Mouse (Mus musculus) olfactory bulb, adult 2 months (tissue): ENCODE data around the gene Pld3. TPM values are rescaled to one million over a fixed set of nuclear protein-coding genes. Genes with fewer than 3 reads are reported as not detected.

Experiments
- H3K27ac ChIP-seq: fragments of 200-500 bp; 2 replicates; pipeline ENCODE4 v1.5.1; 2012; ENCODE audit warnings: low read depth, low read length; ENCODE audit not compliant: insufficient read depth
- H3K4me1 ChIP-seq: fragments of 200-500 bp; 2 replicates; pipeline ENCODE4 v1.6.1; 2012; ENCODE audit warnings: low read length; ENCODE audit not compliant: control insufficient read depth, insufficient read depth
- H3K4me3 ChIP-seq: fragments of 200-500 bp; 2 replicates; pipeline ENCODE4 v1.5.1; 2012; ENCODE audit warnings: mild to moderate bottlenecking, low read depth, low read length, moderate library complexity; ENCODE audit not compliant: insufficient read depth
- CTCF ChIP-seq: fragments of 200-500 bp; IDR thresholded peaks from 2 replicates; pipeline ENCODE4 v1.5.1; 2012; ENCODE audit warnings: low read depth, mild to moderate bottlenecking, low read length, moderate library complexity; ENCODE audit not compliant: insufficient read depth
- POLR2A ChIP-seq: fragments of 200-500 bp; IDR thresholded peaks from 2 replicates; pipeline ENCODE4 v1.6.1; 2012; ENCODE audit warnings: mild to moderate bottlenecking, low read depth, low read length, moderate library complexity; ENCODE audit not compliant: insufficient read depth
- WGBS: fragments of 180-500 bp; shearing (Covaris S2); methylation state at CpG from one replicate; pipeline ENCODE4 v1.1.7; 2018; 5-methylcytosine and 5-hydroxymethylcytosine counted together
- polyA plus RNA-seq: library from polyadenylated mRNA; stranded (reverse); fragments of >200 nt; gene quantifications from 2 replicates; pipeline ENCODE4 v1.2.4, GENCODE M21; 2012; ENCODE audit warnings: low replicate concordance; ENCODE audit not compliant: missing spikeins, insufficient read depth, insufficient read length

Gene Pld3
- polyA plus RNA-seq = not detected in 2 replicates

DNA sequence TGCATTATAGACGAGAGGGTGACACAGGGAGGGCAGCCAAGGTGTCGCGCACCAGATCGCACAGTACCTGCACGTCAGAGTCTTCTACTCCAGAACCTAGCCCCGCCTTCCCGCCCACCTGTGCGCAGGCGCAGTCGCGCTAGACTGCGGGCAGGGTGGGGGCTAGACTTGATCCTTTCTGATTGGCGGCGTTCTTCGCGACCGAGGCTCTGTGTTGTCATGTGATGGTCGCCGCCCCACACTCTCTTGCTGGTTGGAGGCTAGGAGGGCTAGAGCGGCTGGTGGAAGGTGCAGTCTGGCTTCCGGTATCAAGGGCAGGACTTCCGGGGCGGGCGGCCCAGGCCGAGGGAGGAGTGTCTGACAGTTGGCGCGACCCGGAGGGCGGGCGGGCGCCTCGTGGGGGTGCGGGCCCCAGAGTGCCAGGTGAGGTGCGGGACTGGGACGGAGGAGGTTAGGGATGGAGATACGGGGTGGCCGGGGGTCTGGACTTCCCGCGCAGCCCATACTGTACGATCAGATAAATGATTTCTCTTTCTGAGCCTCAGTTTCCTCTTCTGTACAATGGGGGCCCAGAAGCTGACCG, at the start of gene Pld3, which contains the start of gene 2310022A10Rik:
Gene Pld3 (minus strand): TSS at position 288 of the 583 bp plus-strand sequence.
Gene 2310022A10Rik (plus strand): TSS at position 303 of the 583 bp plus-strand sequence.
- WGBS = under 1% methylated on average over 41 of the region's 41 CpGs
- peak within 1 kb of the TSS; percentile 53; the same call in 1 of the 2 replicates for H3K27ac ChIP-seq
- TF ChIP-seq POLR2A (peak; percentile 54; the same call in 1 of the 2 replicates), CTCF (no peak)

DNA sequence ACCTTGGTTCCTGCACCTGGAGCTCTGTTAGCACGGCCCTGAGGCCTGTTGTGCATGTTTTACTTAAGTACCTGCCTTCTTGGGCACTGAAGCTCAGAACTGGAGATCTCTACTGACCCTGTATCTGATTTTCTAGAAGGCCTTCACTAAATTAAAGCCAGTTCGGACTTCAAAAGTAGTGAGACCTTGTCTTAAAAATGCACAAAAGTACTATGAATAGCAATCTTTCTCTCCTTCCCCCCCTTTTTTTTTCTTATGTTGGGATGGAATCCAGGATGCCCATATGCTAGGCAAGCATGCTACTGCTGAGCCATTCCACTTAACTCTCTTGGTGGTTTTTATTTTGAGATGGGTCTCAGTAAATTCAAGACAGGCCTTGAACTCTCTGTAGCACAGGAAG, 49.1 kb upstream of the Pld3 start:
- Histone ChIP-seq H3K27ac (no peak overlapping the region; the same call in 1 of the 2 replicates), H3K4me3 (no peak overlapping the region), H3K4me1 (peaks cover 54% of the 10 kb centered on the region)
- TF ChIP-seq POLR2A (no peak), CTCF (no peak)
- WGBS = 64% methylated on average over 2 of the region's 2 CpGs

More for the DNA sequence above, at the start of gene Pld3, which contains the start of gene 2310022A10Rik:
- H3K4me1 ChIP-seq = peaks cover 6% of the 10 kb centered on the region; the same call in 1 of the 2 replicates
- peak within 1 kb of the TSS; percentile 66 for H3K4me3 ChIP-seq

DNA sequence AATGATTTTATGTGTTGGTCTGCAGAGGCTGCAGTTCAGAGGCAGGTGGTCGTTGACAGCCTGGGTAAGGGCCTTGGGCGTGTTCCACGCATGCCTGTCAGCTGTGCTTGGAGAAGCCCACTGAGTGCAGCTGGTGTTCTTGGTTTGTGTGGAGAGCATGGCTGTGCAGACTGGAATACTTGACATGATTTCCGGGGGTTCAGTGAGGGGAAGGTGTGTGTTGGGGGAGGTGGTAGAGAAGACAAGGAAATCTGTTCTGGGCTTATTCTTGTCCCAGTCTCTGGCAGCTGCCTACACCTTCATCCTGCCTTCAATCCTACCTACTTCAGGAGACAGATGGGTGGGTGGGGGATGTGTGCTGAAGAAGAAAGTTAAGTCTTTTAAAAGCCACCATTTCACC, 48.6 kb upstream of the Pld3 start:
- TF ChIP-seq CTCF (no peak), POLR2A (no peak)

DNA sequence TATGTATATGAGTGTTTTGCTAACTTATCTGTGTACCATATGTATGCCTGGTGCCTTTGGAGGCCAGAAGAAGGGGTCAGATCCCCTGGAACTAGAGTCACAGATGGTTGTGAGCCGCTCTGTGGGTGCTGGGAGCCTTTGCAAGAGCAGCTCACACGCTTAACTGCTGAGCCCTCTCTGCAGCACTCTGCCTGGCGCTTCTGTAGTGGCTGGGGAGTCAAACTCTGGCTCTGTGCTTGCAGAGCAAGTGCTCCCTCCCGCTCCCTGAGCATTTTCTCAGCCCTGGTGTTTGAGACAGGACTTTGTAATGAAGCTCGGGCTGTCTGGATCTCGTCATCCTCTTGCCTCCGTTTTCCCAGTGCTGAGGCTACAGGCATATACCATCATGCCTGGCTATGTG, 45.0 kb upstream of the Pld3 start:
- TF ChIP-seq POLR2A = no peak
- no peak for TF ChIP-seq CTCF
- Histone ChIP-seq H3K4me1 (peaks cover 38% of the 10 kb centered on the region), H3K4me3 (no peak overlapping the region), H3K27ac (no peak overlapping the region)
- WGBS = 72% methylated on average over 7 of the region's 7 CpGs

More for the DNA sequence above, 48.6 kb upstream of the Pld3 start:
- Histone ChIP-seq H3K4me3 (no peak overlapping the region), H3K27ac (peak overlapping the region; percentile 43; the same call in 1 of the 2 replicates), H3K4me1 (peaks cover 54% of the 10 kb centered on the region)
- WGBS = 25% methylated on average over 4 of the region's 4 CpGs

DNA sequence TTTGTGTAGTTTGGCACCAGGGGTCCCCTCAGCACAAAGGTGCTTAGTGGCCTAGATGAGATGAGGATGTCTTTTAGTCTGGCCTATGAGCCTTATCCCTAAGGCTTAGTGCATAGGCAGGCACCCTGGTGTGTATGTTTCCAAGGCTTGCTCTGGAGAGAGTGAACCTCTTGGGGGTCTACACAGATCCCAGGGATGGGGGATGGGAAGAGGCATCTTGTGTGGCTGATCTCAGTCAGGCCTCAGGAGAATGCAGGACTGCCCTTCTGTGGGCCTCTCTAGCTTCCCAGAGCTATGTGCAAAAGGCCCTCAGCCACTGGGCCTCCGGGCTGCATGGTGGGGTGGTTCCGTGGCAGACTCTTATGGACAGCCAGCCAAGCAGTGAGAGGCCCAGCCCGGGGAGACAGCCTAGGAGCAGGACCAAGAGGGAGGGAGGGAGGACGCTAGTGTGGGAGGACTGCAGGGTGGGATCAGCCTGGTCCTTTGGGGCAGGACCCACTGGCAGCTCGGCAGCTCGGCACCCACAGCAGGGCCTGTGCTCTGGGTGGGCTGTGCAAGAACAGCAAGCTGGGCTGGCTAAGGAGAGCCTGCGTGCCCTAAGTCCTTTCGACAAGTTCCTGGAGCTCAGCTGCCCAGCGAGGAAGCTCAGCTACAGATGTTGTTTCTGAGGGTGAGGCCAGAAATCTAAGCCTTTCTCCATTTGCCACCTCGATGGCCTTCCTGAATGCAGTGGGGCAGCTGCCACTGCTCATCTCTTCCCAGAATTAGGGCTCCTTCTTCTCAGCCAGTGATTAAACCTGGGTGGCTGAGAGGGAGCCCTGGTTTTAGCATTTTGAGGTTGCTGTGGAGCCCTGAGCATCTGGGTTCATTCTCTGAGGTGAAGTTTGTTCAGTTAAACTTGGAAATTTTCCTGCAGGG, 43.8 kb upstream of the Pld3 start:
- WGBS = 38% methylated on average over 10 of the region's 10 CpGs
- H3K4me3 ChIP-seq = no peak overlapping the region
- H3K27ac ChIP-seq = peak overlapping the region; percentile 29; the same call in 1 of the 2 replicates
- TF ChIP-seq CTCF = no peak
- no peak for TF ChIP-seq POLR2A
- peaks cover 41% of the 10 kb centered on the region for H3K4me1 ChIP-seq

DNA sequence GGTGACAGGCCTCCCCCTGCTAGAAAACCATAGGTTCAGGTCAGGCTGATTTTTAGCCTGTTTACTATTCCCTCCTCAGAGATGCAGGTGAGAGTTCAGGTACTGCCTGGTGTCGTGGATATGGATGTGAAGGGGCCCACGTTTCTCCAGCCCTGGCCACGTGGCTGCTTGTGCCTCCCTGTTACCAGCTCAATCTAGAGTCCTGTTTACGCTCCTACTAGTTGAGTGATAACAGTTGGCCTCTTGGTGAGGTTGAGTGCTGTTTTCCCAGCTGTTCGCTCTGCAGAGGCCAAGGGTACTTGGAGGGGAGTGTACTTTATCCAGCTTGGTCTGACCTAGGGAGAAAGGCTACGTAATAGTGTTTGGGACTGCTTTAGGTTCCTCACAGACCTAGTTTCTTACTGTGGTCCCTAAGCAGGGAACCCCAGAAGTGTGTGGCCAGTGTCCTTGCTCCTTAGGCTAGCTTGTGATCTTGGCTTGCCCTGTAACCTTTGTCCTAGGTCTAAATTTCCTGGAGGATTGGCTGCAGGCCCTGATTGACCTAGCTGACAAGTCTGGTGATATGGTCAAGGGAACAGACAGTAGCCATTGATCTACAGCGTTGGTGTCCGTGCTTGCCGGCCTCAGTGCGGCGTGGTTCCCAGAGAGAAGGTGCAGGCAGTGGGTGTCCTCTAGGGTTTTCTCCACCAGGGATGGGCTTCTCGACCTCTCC, 40.1 kb upstream of the Pld3 start:
- WGBS = 56% methylated on average over 12 of the region's 12 CpGs
- Histone ChIP-seq H3K4me3 (peak overlapping the region; percentile 84), H3K27ac (peak overlapping the region; percentile 95; the same call in 1 of the 2 replicates), H3K4me1 (peaks cover 25% of the 10 kb centered on the region)
- no peak for TF ChIP-seq CTCF
- TF ChIP-seq POLR2A = no peak

DNA sequence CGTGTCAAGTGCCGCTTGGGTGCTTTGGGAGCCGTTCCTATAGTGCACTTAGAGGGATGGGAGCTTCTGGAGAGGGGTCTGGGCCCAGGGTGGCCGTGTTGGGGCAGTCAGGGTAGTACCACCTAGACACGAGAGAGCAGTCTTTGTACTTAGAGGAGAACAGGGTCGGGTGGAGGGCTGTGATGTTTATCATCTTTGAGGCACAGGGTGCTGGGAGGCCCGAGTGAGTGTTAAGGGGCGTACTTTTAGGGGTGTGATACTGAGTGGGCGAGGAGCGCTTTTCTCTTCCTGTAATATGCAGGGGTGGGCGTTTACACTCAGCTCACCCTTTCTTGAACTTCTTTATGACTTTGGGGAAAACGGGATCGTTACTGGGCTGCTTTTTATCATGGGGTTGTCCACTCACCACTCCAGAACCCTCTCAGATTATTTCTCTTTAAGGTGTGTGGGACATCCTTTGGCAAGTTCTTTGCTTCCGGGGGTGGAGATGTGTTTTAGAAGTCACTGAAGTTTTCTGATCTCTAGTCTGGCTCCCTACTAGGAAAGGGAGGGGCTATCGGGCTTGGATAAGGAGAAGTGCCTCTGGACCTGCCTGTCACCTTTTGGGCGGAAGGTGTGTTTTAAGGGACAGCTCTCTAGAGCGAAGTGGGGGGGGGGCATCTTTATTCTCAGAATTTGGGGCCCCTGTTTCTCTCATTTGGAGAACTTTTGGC, 39.4 kb upstream of the Pld3 start:
- peaks cover 20% of the 10 kb centered on the region for H3K4me1 ChIP-seq
- TF ChIP-seq CTCF = no peak
- TF ChIP-seq POLR2A = no peak
- H3K4me3 ChIP-seq = peak overlapping the region; percentile 84
- WGBS = 1% methylated on average over 17 of the region's 17 CpGs
- H3K27ac ChIP-seq = peak overlapping the region; percentile 95
